Mouse (Mus musculus) midbrain, postnatal 0 days (tissue): ENCODE data around the gene Fkbp5. TPM values are rescaled to one million over a fixed set of nuclear protein-coding genes. Genes with fewer than 3 reads are reported as not detected.

Experiments
- ATAC-seq: fragments of 200-750 bp; cut with Nextera tagmentation; 2 replicates; pipeline ENCODE4 v1.8.0; 2017; ENCODE audit warnings: moderate number of reproducible peaks, mild to moderate bottlenecking, moderate TSS enrichment, moderate library complexity; ENCODE audit not compliant: low FRiP score
- DNase-seq: peaks from one replicate; pipeline ENCODE4 v3.0.0-alpha.2; 2015; ENCODE audit warnings: low spot score
- H3K27ac ChIP-seq: fragments of 300-500 bp; sonication (generic); 2 replicates; pipeline ENCODE4 v1.5.1; 2014; ENCODE audit warnings: low read depth, mild to moderate bottlenecking, low read length, mixed read lengths
- H3K27me3 ChIP-seq: fragments of 300-500 bp; sonication (generic); 2 replicates; pipeline ENCODE4 v1.6.1; 2014; ENCODE audit warnings: low read length, control low read depth, mixed read lengths; ENCODE audit not compliant: insufficient read depth
- H3K36me3 ChIP-seq: fragments of 300-500 bp; sonication (generic); 2 replicates; pipeline ENCODE4 v1.6.1; 2014; ENCODE audit warnings: low read length, control low read depth, mixed read lengths; ENCODE audit not compliant: insufficient read depth
- H3K4me1 ChIP-seq: fragments of 300-500 bp; sonication (generic); 2 replicates; pipeline ENCODE4 v1.6.1; 2014; ENCODE audit warnings: mild to moderate bottlenecking, control low read depth, antibody characterized with exemption, low read length, mixed read lengths; ENCODE audit not compliant: insufficient read depth
- H3K4me2 ChIP-seq: fragments of 300-500 bp; sonication (generic); 2 replicates; pipeline ENCODE4 v1.6.1; 2014; ENCODE audit warnings: low read depth, mild to moderate bottlenecking, low read length, mixed read lengths; ENCODE audit not compliant: poor library complexity, severe bottlenecking
- H3K4me3 ChIP-seq: fragments of 300-500 bp; sonication (generic); 2 replicates; pipeline ENCODE4 v1.5.1; 2014; ENCODE audit warnings: low read depth, mild to moderate bottlenecking, low read length, moderate library complexity
- H3K9ac ChIP-seq: fragments of 300-500 bp; sonication (generic); replicated peaks from 2 replicates; pipeline ENCODE4 v1.6.1; 2014; ENCODE audit warnings: mild to moderate bottlenecking, low read length, moderate library complexity, mixed read lengths; ENCODE audit not compliant: poor library complexity, severe bottlenecking
- H3K9me3 ChIP-seq: fragments of 300-500 bp; sonication (generic); 2 replicates; pipeline ENCODE4 v1.6.1; 2016; ENCODE audit warnings: low read length, control low read depth
- CTCF ChIP-seq: IDR thresholded peaks from 2 replicates; pipeline ENCODE4 v1.5.1; 2016; ENCODE audit warnings: antibody characterized with exemption, mild to moderate bottlenecking
- WGBS: fragments of 180-500 bp; shearing (Covaris S2); extraction: QIAGEN DNeasy Blood & Tissue Kit; methylation state at CpG from one replicate; pipeline ENCODE4 v1.1.7; 2014; 5-methylcytosine and 5-hydroxymethylcytosine counted together
- polyA plus RNA-seq: library from polyadenylated mRNA; unstranded; fragments of >200 nt; fragmentation: Nextera tagmentation; extraction: Ambion mirVana; gene quantifications from 2 replicates; pipeline ENCODE4 v1.2.1, GENCODE M21; 2015
- total RNA-seq: library from RNA; depleted of rRNA; stranded (reverse); fragments of >200 nt; gene quantifications from 2 replicates; pipeline ENCODE4 v1.2.3, GENCODE M21; 2014

Gene Fkbp5
- total and polyA plus RNA-seq, 2 experiments from 2014 or later = 22.5 to 29.9 TPM

DNA sequence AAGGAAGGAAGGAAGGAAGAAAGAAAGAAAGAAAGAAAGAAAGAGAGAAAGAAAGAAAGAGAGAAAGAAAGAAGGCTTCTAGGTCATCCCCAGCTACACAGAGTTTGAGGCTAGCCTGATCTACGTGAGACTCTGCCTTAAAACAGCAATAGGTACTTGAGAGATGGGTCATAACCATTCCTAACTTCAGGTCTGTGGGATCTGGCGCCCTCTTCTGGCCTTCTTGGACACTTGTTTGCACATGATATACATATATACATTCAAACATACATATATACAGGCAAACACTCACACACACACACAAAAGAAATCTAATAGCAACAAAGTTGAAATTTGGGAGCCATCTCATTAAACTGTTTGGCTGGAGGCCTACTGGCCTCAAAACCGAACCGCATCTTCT, 133.0 kb downstream of the Fkbp5 start:
- 62% methylated on average over 4 of the region's 4 CpGs for WGBS
- Histone ChIP-seq H3K9ac (no peak overlapping the region), H3K4me3 (no peak overlapping the region), H3K36me3 (no peaks in the 10 kb centered on the region), H3K4me2 (no peak overlapping the region), H3K27me3 (0 out of 2 replicates have a peak, but pooled peaks cover 5% of the 10 kb centered on the region), H3K4me1 (no peaks in the 10 kb centered on the region), H3K27ac (no peak overlapping the region), H3K9me3 (no peaks in the 10 kb centered on the region)
- peak; percentile 61 for TF ChIP-seq CTCF
- DNase-seq = peak; percentile 19
- no peak for ATAC-seq

DNA sequence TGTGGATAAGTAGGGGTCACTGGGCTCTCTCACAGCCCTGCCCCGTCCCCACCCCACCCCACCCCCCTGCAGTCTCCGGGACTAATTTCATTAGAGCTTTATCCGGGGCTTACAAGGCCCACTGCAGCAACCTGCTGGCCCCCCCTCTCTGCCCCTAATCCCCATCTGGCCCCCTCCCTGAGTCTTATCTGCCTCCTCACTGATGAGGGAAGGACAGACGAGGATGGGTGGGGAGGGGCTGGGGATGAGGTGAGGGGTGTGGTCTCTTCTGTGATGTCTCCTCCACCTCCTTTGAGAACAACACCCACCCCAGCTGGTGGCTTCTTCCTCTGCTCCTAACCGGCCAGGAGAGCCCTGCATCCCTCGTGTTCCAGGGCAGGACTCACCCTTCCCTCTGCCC, 137.1 kb downstream of the Fkbp5 start:
- no peak for DNase-seq
- Histone ChIP-seq H3K9ac (no peak overlapping the region), H3K4me3 (no peak overlapping the region), H3K36me3 (no peaks in the 10 kb centered on the region), H3K27me3 (peaks cover 13% of the 10 kb centered on the region; the same call in 1 of the 2 replicates), H3K4me2 (no peak overlapping the region), H3K4me1 (no peaks in the 10 kb centered on the region), H3K27ac (no peak overlapping the region), H3K9me3 (no peaks in the 10 kb centered on the region)
- 9% methylated on average over 6 of the region's 6 CpGs for WGBS
- TF ChIP-seq CTCF = no peak
- no peak for ATAC-seq

- no peak for TF ChIP-seq CTCF
- Histone ChIP-seq H3K27ac (no peak overlapping the region), H3K4me3 (no peak overlapping the region), H3K4me2 (no peak overlapping the region), H3K27me3 (peaks cover 28% of the 10 kb centered on the region; the same call in 1 of the 2 replicates), H3K4me1 (no peaks in the 10 kb centered on the region), H3K9me3 (no peaks in the 10 kb centered on the region), H3K36me3 (no peaks in the 10 kb centered on the region), H3K9ac (no peak overlapping the region)
- DNase-seq (no peak), ATAC-seq (no peak)
- 23% methylated on average over 17 of the region's 17 CpGs for WGBS
Observed at GRCm38 (mm10) chr17:28375592-28376061, 141.7 kb downstream of the Fkbp5 start.

DNA sequence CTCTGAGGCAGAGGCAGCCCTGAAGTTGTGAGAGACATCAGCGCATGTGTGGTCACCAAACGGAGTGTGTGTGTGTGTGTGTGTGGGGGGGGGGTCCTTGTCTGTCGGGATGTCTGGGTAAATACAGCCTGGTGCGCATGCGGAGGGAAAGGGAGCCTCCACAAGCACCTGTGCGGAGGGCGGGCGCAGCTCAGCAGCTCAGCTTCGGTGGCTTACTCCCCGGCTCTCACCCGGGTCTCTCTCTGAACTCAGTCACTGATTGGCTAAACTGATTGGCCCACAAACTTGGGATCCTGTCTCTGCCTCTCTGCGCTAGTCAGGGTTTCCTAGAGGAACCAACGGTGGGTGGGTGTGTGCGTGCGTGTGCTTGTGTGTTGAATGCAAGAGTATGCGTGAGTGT, 142.8 kb downstream of the Fkbp5 start:
- DNase-seq = no peak
- WGBS = 15% methylated on average over 15 of the region's 16 CpGs
- Histone ChIP-seq H3K36me3 (no peaks in the 10 kb centered on the region), H3K9me3 (no peaks in the 10 kb centered on the region), H3K27me3 (peaks cover 28% of the 10 kb centered on the region; the same call in 1 of the 2 replicates), H3K27ac (no peak overlapping the region), H3K4me1 (no peaks in the 10 kb centered on the region), H3K4me3 (no peak overlapping the region), H3K9ac (no peak overlapping the region), H3K4me2 (peak overlapping the region; percentile 26)
- no peak for TF ChIP-seq CTCF
- ATAC-seq = no peak

DNA sequence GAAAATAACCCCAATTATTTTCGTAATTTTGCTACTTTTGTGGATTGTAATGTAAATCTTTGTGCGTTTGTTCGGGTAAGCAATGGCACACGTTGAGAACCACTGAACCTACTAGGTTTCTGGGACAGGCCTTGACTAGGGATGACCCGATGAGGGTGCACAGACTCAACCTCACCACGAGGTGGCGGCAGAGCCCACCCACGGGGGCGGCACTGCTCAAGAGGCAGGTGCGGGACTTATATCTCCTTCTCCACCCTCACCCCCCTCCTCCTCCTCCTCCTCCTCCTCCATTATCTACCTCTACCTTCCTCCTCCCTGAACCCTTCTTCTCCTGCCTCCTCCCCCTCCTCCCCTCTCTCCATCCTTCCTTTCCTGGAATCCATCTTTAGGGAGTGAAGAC, 143.5 kb downstream of the Fkbp5 start:
- DNase-seq (peak; percentile 32), ATAC-seq (no peak)
- Histone ChIP-seq H3K36me3 (no peaks in the 10 kb centered on the region), H3K4me1 (no peaks in the 10 kb centered on the region), H3K9me3 (no peaks in the 10 kb centered on the region), H3K4me3 (no peak overlapping the region), H3K27me3 (peaks cover 28% of the 10 kb centered on the region; the same call in 1 of the 2 replicates), H3K4me2 (no peak overlapping the region), H3K9ac (no peak overlapping the region), H3K27ac (no peak overlapping the region)
- peak; percentile 79 for TF ChIP-seq CTCF
- WGBS = 16% methylated on average over 10 of the region's 10 CpGs

- no peak for TF ChIP-seq CTCF
- no peak overlapping the region for H3K4me2 ChIP-seq
- peaks cover 28% of the 10 kb centered on the region; the same call in 1 of the 2 replicates for H3K27me3 ChIP-seq
- H3K9me3 ChIP-seq = no peaks in the 10 kb centered on the region
- H3K27ac ChIP-seq = no peak overlapping the region
- no peak overlapping the region for H3K9ac ChIP-seq
- ATAC-seq = no peak
- no peak overlapping the region for H3K4me3 ChIP-seq
- DNase-seq = no peak
- no peaks in the 10 kb centered on the region for H3K36me3 ChIP-seq
- H3K4me1 ChIP-seq = no peaks in the 10 kb centered on the region
- WGBS = 48% methylated on average over 1 of the region's 1 CpGs
Observed at GRCm38 (mm10) chr17:28371941-28372340, 145.4 kb downstream of the Fkbp5 start.
